Mouse (Mus musculus) lung, postnatal 0 days (tissue): Measurements from ENCODE around the gene Gfra1.

ENCODE experiments used
- CTCF ChIP-seq: IDR thresholded peaks from 2 replicates; pipeline ENCODE4 v1.5.1; 2016; ENCODE audit warnings: antibody characterized with exemption, mild to moderate bottlenecking
- EP300 ChIP-seq: IDR thresholded peaks from 2 replicates; pipeline ENCODE4 v1.6.1; 2016; ENCODE audit warnings: antibody characterized with exemption, mild to moderate bottlenecking, control low read depth

GRCm38 (mm10) chr19:58419685-58420084, 36.0 kb downstream of the Gfra1 start:
- TF ChIP-seq CTCF (no peak), EP300 (no peak)
